Mouse (Mus musculus): ENCODE measurements around the gene Cst13.

- TF ChIP-seq FLI1 (IDR thresholded peaks at IDR 0.05; ENCODE audit: low read length) (no peak), GATA1 (IDR thresholded peaks at IDR 0.05; ENCODE audit: borderline replicate concordance, low read length) (no peak)
Measured at GRCm38 (mm10) chr2:148874617-148875334, 54.9 kb downstream of the Cst13 start.

Measured in megakaryocyte, embryonic 14.5 days (primary cell).